Mouse (Mus musculus) spleen, adult 18-20 months (tissue): ENCODE measurements around the gene Olfr59.

ENCODE experiments used
- DNase-seq, 2 experiments: peaks; one replicate each; pipeline ENCODE4 v3.0.0; 2022; ENCODE audit warnings: mixed read lengths in 2 of 2

The Olfr59 gene

GRCm38 (mm10) chr11:74283436-74283835 is at the start of gene Olfr59:
TSS of gene Olfr59 (plus strand) at chr11:74283736.
- DNase-seq = no peak

- DNase-seq = no peak
Observed at GRCm38 (mm10) chr11:74241201-74241600, 42.3 kb upstream of the Olfr59 start.

GRCm38 (mm10) chr11:74259508-74259907 is 24.0 kb upstream of the Olfr59 start, which contains the start of gene Olfr406:
TSS of gene Olfr406 (plus strand) at chr11:74259808.
- DNase-seq = no peak

- DNase-seq = no peak
Observed at GRCm38 (mm10) chr11:74287256-74287655, 3.7 kb downstream of the Olfr59 start.

- DNase-seq = no peak
Observed at GRCm38 (mm10) chr11:74326044-74326443, 42.5 kb downstream of the Olfr59 start.

- DNase-seq = no peak
Observed at GRCm38 (mm10) chr11:74328781-74329180, 45.2 kb downstream of the Olfr59 start.

GRCm38 (mm10) chr11:74337931-74338330 is 54.4 kb downstream of the Olfr59 start, which contains the start of gene Olfr410:
TSS of gene Olfr410 (minus strand) at chr11:74338031.
- no peak for DNase-seq
